Mouse (Mus musculus): ENCODE data around the gene Gm17469. TPM values are rescaled to one million over a fixed set of nuclear protein-coding genes. Genes with fewer than 3 reads are reported as not detected.

The Gm17469 gene
- not detected in 2 replicates for polyA plus RNA-seq (2021; fragmentation: Nextera tagmentation)
- long read RNA-seq, experiment 1 = 0 reads
- long read RNA-seq, experiment 2 = 0 reads

GRCm38 (mm10) chrX:124629593-124629992, at the start of gene Gm17469:
Gene Gm17469 (plus strand): TSS chrX:124629893.

Other genes starting within 250 kb of the Gm17469 start
- gene Gm17584, start 129.3 kb upstream of the Gm17469 start, polyA plus RNA-seq (2021; fragmentation: Nextera tagmentation) = not detected in 2 replicates